Mouse (Mus musculus): Measurements from ENCODE around the gene Zfp963. TPM values are rescaled to one million over a fixed set of nuclear protein-coding genes. Genes with fewer than 3 reads are reported as not detected.
"Not testable (repeated sequence)": the region's sequence is repeated elsewhere in the genome, so short reads cannot be mapped to it uniquely, and the experiment has no call there.

The Zfp963 gene
- total RNA-seq, 2 experiments from 2014 or later = 3.2 to 5.0 TPM

- DNase-seq (ENCODE audit: low spot score) = no peak
Observed at GRCm38 (mm10) chr8:69741231-69741630, 8.5 kb downstream of the Zfp963 start.

- no peak for DNase-seq (ENCODE audit: low spot score)
Observed at GRCm38 (mm10) chr8:69740763-69741162, 9.0 kb downstream of the Zfp963 start.

DNA sequence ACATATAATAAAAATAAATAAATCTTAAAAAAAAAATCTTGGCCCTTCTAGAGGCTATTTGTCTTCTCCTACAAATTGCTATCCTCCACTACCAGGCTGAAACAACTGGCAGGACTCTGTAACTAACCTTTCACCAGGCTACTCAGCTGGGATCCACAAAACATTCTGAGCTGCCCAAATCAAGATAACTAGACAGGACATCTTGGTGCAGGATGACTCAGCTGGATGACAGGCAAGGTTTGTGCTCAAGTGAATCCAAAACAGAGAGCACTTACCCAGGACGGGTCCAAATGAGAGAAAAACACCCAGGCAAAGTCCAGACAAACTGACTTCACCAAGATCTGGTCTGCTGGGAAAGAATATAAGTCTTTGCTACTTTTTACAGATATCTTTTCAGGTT is 14.3 kb downstream of the Zfp963 start:
- DNase-seq (ENCODE audit: low spot score) = no peak

DNA sequence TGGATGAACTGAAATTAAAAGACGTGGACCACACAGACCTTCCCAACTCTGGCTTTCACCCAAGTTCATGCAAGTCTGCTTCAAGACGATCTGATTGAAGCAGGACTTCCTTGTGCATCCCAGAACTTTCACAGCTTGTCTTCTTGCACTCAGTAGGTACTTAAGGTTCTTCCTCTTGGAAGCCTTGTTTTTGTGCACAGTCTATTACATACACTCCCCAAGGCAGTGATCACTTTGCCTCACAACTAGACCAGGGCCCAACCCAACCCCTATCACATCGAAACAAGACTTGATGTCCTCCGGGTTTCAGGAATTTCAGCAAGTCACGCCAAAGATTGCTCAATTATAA is 32.6 kb downstream of the Zfp963 start:
- no peak for DNase-seq (ENCODE audit: low spot score)

GRCm38 (mm10) chr8:69716403-69717231 is 33.2 kb downstream of the Zfp963 start:
- peak; percentile 97 for DNase-seq (ENCODE audit: low spot score)

DNA sequence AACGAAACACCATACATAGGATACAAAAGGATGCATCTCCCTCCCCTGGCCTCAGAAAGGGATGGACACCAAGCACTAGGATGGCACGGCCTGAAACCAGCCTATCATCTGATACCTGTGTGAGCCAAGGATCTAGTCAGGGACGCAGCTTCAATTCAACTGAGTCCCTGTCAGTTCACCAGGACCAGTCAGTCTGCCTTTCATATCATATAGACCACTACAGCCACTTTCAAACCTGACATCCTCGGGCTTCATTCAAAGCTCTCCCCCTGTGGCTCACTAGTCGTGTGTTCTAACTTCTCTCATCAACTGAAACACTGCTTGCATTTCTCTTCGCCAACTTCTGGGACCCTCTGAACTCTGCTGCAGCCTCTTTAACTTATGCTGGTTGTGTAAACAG is 34.4 kb downstream of the Zfp963 start:
- DNase-seq (ENCODE audit: low spot score) = no peak

DNA sequence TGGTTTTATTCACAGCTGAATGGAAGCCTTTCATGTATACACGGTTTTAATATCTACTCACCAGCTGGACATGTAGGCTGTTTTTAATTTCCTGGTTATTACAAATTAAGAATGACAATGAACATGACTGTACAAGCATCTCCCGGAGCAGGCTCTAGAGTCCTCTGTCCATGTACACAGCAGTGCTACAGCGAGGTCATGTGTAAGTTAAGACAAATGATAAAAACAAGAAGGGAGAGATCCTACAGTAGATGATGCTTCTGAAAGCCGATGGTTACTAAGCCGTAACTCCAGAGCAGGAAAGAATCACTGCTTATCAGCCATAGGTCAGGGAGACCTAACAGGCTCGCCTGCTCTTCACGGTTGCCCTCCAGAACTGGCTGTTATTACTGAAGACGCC is 36.3 kb downstream of the Zfp963 start:
- no peak for DNase-seq (ENCODE audit: low spot score)

DNA sequence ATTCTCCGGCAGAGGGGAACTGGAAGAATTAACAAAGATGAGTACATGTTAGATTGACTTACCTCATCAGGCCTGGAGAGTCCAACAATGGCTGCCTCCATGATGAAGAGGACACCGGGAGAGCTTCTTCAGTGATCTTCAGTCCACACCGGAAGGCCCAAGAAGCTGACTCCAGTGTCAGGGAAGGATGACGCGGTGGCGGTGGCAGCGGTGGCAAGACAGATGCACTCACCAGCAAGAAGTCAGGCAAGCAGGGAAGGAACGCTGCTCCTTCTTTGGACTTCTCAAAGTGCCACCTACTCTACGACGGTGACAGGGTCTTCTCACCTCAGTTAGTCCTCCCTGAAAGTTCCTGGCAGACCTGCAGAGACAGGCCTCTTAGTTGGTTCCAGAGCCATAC is 39.1 kb downstream of the Zfp963 start, which contains the start of gene Zfp869:
Zfp869 (minus strand) TSS at position 101 of the 400 bp plus-strand sequence.
- not testable (repeated sequence) for DNase-seq (ENCODE audit: low spot score)

- DNase-seq (ENCODE audit: low spot score) = no peak
Observed at GRCm38 (mm10) chr8:69701810-69702209, 48.0 kb downstream of the Zfp963 start.

Other genes with a start within 250 kb of the Zfp963 start
- not detected for gene Gm7697, start 227.0 kb downstream of the Zfp963 start, total RNA-seq (2021)
- gene Zfp868, start 124.4 kb downstream of the Zfp963 start, total RNA-seq (2021) = 1 to 10 TPM; 5.0 to 6.1 TPM
- under 1 TPM; 0.53 to 0.88 TPM for gene Zfp964, start 95.5 kb downstream of the Zfp963 start, total RNA-seq (2021)
- gene Zfp869, start 39.2 kb downstream of the Zfp963 start, total RNA-seq (2021) = 10 to 100 TPM; 15.3 to 15.9 TPM
- gene Gm20422, start 24.9 kb upstream of the Zfp963 start, total RNA-seq (2021) = 1 to 10 TPM; 3.2 to 3.3 TPM
- 1 to 10 TPM; 8.4 to 9.4 TPM for gene Atp13a1, start 41.2 kb upstream of the Zfp963 start, total RNA-seq (2021)
- gene Zfp866, start 41.2 kb upstream of the Zfp963 start, total RNA-seq (2021) = 10 to 100 TPM; 14.1 to 14.4 TPM
- gene Gmip, start 58.7 kb upstream of the Zfp963 start, total RNA-seq (2021) = 1 to 10 TPM; 3.5 to 3.8 TPM
- gene Lpar2, start 72.5 kb upstream of the Zfp963 start, total RNA-seq (2021) = under 1 TPM; 0.05 to 0.07 TPM
- gene Pbx4, start 82.5 kb upstream of the Zfp963 start, total RNA-seq (2021) = not detected
- gene Cilp2, start 137.7 kb upstream of the Zfp963 start, total RNA-seq (2021) = 1 to 10 TPM; 2.5 to 2.7 TPM
- not detected for gene Tssk6, start 152.2 kb upstream of the Zfp963 start, total RNA-seq (2021)
- 100 to 1,000 TPM; 347 to 364 TPM for gene Ndufa13, start 152.6 kb upstream of the Zfp963 start, total RNA-seq (2021)
- 1 to 10 TPM; 8.3 to 9.7 TPM for gene Yjefn3, start 152.7 kb upstream of the Zfp963 start, total RNA-seq (2021)
- gene Gatad2a, start 246.4 kb upstream of the Zfp963 start, total RNA-seq (2021) = 10 to 100 TPM; 28.6 to 38.8 TPM

Data from gastrocnemius, adult 18-20 months (tissue).